Mouse (Mus musculus) mouse embryonic stem cell (cell line): ENCODE data around the gene Ezr.

ENCODE experiments used
- in situ Hi-C, 2 experiments: fragments of 300-500 bp; cut with MboI; formaldehyde crosslinking; loops; 1 replicate in 1 of 2; 3 replicates in 1 of 2; pipeline ENCODE4 v1.14.3; 2019 to 2020; ENCODE audit warnings: low sequenced_read_pairs in 2 of 2, low pct_unique_long_range_greater_than_20kb in 1 of 2, mixed read lengths in 1 of 2; ENCODE audit not compliant: unreplicated experiment in 1 of 2

Ezr gene

GRCm38 (mm10) chr17:6775221-6775620 lies 7.4 kb downstream of the Ezr start:
- in situ Hi-C loops, result no loop called here

GRCm38 (mm10) chr17:6773249-6773966 lies 9.2 kb downstream of the Ezr start:
- in situ Hi-C loops, result loop anchor here in 1 of 2 experiments (5.0 kb wide), 1 partner anchor 49 kb away; no protein-coding TSS in a partner anchor

- in situ Hi-C loops, result loop anchor here in 1 of 2 experiments (5.0 kb wide), 1 partner anchor 50 kb away; no protein-coding TSS in a partner anchor
Measured at GRCm38 (mm10) chr17:6772490-6772773, 10.2 kb downstream of the Ezr start.

- in situ Hi-C loops, result loop anchor here in 1 of 2 experiments (5.0 kb wide), 1 partner anchor 50 kb away; no protein-coding TSS in a partner anchor
Measured at GRCm38 (mm10) chr17:6771661-6772489, 10.7 kb downstream of the Ezr start.

- in situ Hi-C loops, result loop anchor here in 1 of 2 experiments (5.0 kb wide), 1 partner anchor 53 kb away; no protein-coding TSS in a partner anchor
Measured at GRCm38 (mm10) chr17:6769602-6770001, 13.0 kb downstream of the Ezr start.

GRCm38 (mm10) chr17:6768301-6768788 lies 14.2 kb downstream of the Ezr start:
- in situ Hi-C loops, result no loop called here

- in situ Hi-C loops, result no loop called here
Measured at GRCm38 (mm10) chr17:6767771-6768170, 14.8 kb downstream of the Ezr start.

- in situ Hi-C loops, result no loop called here
Measured at GRCm38 (mm10) chr17:6766823-6767222, 15.8 kb downstream of the Ezr start.

- in situ Hi-C loops, result no loop called here
Measured at GRCm38 (mm10) chr17:6765886-6766285, 16.7 kb downstream of the Ezr start.

GRCm38 (mm10) chr17:6764730-6765129 lies 17.9 kb downstream of the Ezr start:
- in situ Hi-C loops, result no loop called here

- in situ Hi-C loops, result no loop called here
Measured at GRCm38 (mm10) chr17:6764227-6764593, 18.4 kb downstream of the Ezr start.

GRCm38 (mm10) chr17:6763513-6764226 lies 18.9 kb downstream of the Ezr start:
- in situ Hi-C loops, result no loop called here

- in situ Hi-C loops, result no loop called here
Measured at GRCm38 (mm10) chr17:6759717-6760292, 22.8 kb downstream of the Ezr start.

GRCm38 (mm10) chr17:6758845-6759244 lies 23.7 kb downstream of the Ezr start:
- in situ Hi-C loops, result no loop called here

GRCm38 (mm10) chr17:6757902-6758301 lies 24.7 kb downstream of the Ezr start:
- in situ Hi-C loops, result no loop called here

- in situ Hi-C loops, result no loop called here
Measured at GRCm38 (mm10) chr17:6755873-6756272, 26.7 kb downstream of the Ezr start.

- in situ Hi-C loops, result no loop called here
Measured at GRCm38 (mm10) chr17:6755176-6755575, 27.4 kb downstream of the Ezr start.

- in situ Hi-C loops, result no loop called here
Measured at GRCm38 (mm10) chr17:6752375-6752774, 30.2 kb downstream of the Ezr start.
